Mouse (Mus musculus): Measurements from ENCODE around the gene Aatf.

Aatf gene

DNA sequence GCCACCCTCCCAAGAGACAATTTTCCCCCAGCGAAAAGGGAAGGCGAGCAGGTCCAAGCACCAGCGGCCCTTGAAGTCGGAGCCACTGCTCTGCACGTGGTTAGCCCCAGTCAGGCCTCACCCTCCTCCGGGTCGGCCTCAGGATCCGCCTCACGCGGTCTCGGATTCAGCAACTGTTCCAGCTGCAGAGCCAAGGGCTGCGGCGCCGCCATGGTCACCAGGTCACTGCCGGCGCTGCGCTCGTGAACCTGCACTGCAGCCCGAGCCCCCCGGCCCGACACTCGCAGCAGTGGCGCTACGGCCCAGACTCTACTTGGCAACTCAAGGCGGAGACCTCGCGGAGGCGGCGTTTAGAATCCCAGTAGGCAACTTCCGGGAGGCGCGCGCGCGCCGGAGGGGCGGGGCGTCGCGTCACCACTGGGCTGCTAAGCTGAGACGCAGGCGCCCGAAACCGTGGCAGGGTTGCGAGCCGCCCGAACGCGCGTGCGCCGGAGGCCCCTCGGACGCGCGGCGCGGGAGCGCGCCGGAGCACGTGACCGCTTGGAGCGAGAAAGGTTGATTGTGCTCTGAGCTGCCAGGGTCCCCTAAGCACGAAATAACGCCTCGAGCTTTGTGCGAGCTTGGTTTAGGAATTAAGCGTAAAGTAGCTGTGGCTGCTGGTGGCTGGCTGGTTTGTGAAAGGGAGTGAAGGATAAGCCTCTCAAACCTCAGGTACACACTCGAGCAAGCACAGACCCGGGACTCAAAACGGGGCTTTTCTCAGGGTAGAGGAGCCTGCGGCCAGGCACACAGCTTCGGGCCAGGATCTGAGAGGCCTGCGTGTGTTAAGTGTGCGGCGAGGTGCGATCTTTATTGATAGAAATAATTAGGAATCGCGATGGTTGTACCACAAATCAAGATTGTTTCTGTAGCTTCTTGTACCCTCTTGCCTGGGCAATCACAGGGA lies at the start of gene Aatf:
Gene Aatf (minus strand): TSS at position 352 of the 946 bp plus-strand sequence.
- DNase-seq (ENCODE audit: low spot score), result peak; percentile 93

- no peak for DNase-seq (ENCODE audit: low spot score)
Measured at GRCm38 (mm10) chr11:84562758-84563347, 49.5 kb upstream of the Aatf start.

- no peak for DNase-seq (ENCODE audit: low spot score)
Measured at GRCm38 (mm10) chr11:84561546-84561945, 48.2 kb upstream of the Aatf start.

DNA sequence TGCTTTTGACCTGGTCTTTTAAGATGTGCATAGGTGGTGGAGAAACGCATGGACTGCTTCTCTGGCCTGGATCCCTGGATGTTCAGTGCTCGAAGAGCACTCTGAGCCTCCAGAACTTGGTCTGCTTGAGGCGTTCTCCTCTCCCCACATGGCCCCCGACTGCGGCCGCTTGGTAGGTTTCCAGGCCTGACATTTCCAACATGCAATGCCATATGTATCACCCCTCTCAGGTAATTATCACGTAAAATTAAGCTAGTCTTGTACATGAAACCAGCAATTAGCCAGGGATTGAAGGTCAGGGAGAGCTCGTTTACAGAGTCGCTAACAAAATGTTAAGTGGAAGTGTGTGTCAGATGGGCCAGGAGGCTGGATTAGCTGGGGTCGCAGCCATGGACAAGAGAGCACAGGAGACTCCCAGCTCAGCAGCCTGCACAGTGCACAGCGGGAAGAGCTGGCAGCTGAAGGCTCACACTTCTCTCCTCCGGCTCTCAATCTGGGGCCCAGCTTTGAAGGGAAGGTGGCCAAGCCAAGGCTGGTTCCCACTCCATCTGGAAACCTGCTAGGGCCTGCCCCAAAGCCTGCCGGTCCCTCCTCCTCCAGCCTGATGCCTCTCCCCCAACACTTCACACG lies 40.6 kb upstream of the Aatf start:
- DNase-seq (ENCODE audit: low spot score), result no peak

- no peak for DNase-seq (ENCODE audit: low spot score)
Measured at GRCm38 (mm10) chr11:84551296-84551695, 38.0 kb upstream of the Aatf start.

- no peak for DNase-seq (ENCODE audit: low spot score)
Measured at GRCm38 (mm10) chr11:84549258-84549791, 36.0 kb upstream of the Aatf start.

GRCm38 (mm10) chr11:84548293-84548692 lies 35.0 kb upstream of the Aatf start:
- DNase-seq (ENCODE audit: low spot score), result no peak

- no peak for DNase-seq (ENCODE audit: low spot score)
Measured at GRCm38 (mm10) chr11:84539981-84540380, 26.7 kb upstream of the Aatf start.

DNA sequence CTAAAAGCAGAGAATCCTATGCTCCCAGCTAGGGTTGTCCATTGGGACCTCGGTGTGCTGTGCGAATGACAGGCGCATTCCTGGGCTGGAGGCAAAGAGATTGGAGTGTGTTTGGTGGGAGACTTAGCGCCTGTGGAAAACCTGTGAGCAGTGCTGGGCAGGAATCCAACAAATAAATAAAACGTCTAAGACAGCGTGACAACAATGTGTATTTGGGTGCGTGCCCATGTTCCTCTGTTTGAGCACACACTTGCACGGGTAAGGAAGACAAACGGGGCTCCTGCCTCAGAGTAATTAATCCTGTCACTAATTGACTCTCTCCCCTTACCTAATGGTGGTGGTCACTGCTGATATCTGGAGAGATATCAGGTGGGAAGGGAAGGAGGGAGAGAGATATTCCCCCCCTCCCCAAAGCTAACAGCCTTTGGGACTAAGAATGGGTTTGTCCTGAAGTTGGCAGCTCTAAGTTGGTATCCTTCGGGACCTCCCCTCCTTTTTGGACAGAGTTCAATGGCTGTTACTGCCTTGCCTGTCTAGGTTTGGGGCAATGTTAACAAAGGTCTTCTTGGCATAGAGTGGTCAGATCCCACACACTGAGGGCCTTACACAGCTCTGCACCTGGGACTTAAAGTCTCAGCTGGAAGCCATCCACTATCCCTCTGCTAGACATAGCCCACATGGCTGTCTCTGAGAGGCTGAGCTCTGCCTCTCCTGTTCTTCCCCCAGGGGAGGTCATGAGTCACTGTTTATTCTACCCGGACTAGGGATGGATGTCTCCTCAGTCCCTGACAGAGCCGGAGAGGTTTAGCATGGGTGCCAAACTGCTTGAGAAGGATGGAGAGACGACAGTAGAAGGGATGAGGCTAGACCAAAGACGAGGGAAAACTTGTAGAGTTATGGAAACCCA lies 16.7 kb upstream of the Aatf start:
- no peak for DNase-seq (ENCODE audit: low spot score)

DNA sequence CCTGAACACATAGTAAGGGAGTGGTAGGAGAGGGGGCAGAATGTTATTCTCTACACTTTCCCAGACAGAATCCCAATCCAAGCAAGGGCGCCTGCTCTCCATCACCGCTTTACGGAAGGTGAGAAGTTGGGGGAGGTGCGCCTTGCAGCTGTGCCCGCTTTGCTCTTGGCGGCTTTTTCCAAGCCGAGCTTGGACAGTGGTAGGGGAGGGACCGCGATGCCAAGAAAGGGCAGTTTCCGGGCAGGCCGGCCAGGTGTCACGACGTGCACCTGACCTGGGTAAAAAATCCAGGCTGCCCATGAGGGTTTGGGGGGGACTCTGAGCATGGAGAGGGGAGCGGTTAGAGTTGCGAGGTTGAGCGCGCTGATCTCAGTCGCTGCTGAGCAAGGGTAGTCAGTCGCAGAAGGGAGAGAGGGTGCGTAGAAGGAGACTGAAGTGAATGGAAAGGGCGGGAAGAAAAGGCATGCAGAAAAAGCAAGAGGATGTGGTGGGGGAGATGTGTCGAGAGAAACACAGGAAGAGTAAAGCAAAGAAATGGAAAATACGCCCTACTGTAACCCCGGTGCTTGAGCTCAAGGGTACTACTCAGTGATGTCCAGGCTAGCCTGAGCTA lies 15.9 kb upstream of the Aatf start:
- no peak for DNase-seq (ENCODE audit: low spot score)

- DNase-seq (ENCODE audit: low spot score), result no peak
Measured at GRCm38 (mm10) chr11:84526976-84527860, 13.9 kb upstream of the Aatf start.

- DNase-seq (ENCODE audit: low spot score), result no peak
Measured at GRCm38 (mm10) chr11:84526451-84526850, 13.1 kb upstream of the Aatf start.

DNA sequence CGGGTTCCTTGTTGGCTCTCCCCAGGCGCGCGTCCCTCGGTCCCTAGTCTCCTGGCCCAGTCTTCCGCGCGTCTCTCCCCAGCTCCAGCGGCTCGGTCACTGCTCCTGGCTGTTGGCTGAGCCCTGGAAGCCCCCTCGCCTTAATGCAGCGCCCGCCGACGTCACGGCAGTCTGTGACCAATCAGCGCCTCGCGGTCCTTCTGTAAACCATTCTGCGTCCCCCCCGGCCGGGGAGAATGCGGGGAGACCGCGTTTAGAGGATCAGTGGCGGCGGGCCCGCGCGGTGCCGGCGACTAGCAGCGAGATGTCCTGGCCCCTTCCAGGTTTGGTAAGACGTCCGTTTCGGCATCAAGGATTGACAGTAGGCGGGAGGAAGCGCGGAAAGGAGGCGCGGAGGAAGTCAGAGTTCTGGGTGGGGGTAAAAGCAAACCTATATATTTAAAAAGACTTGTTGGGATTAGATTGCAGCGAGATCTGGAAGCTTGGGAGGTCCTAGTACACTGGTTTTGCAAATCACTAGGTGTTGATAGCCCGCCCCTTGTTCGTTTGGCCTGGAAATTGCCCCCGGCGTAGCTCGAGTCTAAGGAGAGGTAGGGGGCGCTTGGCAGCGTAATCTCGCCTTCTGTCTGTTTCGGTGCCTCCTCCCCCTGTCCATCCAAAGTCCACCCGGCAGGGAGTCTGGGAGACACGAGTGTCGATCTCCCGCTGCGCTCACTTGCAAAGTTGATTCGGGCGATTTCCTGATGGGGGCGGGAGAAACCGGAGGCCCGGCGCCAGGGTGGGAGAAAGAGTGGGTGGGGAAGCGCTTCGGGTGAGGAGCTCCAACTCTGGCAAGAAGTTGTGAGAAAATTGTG lies 12.3 kb upstream of the Aatf start, which contains the start of gene Lhx1:
Gene Lhx1 (minus strand): TSS at position 115 of the 854 bp plus-strand sequence.
- DNase-seq (ENCODE audit: low spot score), result no peak

DNA sequence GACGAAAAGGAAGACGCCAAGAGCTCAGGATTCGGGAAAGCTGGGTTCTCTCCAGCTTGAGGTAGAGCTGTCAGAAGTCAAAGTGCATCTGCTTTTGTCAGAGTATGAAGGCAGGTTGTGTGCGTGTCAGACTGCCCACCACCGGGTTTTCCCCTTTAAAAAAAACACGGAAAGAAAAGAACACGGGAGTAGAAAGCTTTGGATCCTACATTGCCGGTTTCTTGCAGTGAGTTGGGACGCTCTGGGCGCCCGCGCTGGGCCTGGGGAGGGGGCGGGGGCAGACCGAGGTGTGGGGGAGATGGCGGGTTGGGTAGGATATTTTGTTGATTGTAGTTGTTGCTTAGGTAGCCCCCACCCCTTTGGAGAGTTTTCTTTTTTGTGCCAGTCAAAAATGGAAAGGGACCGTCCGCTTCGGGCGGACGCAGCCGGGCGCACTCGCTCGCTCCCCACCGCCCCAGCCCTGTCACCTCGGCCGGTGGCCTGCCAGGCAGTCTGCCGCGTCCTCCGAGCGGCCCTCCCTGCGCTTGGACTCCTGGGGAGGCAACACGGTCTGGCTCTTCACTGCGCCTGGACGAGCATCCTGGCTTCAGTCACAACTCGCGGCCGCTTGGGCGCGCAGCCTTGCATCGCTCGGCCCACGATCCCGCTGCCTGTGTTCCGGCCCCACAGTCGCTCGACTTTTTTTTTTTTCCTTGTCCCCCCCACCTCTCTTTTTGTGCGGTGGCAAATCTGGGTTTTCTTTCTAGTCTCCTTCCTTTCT lies 11.4 kb upstream of the Aatf start:
- DNase-seq (ENCODE audit: low spot score), result no peak

DNA sequence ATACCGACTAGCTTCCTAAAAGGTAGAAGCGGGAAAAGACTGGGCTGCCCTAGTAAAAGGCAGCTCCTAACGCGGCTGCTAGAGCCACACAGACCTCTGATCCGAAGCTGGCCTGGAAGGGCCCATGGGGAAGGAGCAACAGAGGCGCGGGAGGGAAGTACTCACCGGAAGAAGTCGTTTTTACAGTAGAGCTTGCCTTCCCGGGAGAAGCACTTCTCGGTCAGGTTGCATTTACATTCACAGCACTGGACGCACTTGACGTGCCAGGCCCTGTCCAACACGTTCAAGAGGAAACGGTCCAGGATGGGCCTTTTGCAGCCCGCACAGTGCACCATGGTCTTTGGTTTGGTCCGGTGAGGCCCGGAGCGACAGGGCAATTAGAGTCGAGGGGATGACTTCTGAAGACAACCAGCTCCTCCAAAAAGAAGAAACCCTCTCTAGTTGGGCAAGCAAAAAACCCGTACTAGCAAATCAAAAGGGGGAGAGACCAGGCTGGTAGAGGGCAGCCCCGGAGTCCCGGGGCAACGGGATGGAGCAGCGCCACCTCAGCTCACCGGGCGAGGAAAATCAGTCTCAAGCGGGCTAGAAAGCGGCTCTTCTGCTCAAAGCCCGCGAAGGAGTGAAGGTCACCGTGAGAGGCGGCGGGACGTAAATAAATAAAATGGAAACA lies 10.7 kb upstream of the Aatf start:
- DNase-seq (ENCODE audit: low spot score), result no peak

GRCm38 (mm10) chr11:84523321-84523831 lies 10.1 kb upstream of the Aatf start:
- no peak for DNase-seq (ENCODE audit: low spot score)

- DNase-seq (ENCODE audit: low spot score), result peak; percentile 74
Measured at GRCm38 (mm10) chr11:84522577-84523320, 9.4 kb upstream of the Aatf start.
